Mouse (Mus musculus): Measurements from ENCODE around the gene Dab1. TPM values are rescaled to one million over a fixed set of nuclear protein-coding genes. Genes with fewer than 3 reads are reported as not detected.

Gene Dab1
- polyA plus RNA-seq, 1 experiment from 2014 or later: 77.8 TPM

GRCm38 (mm10) chr4:104697703-104698102, 1078.5 kb downstream of the Dab1 start:
- H3K9me3 ChIP-seq: no peaks in the 10 kb centered on the region
- H3K4me1 ChIP-seq: peaks cover 16% of the 10 kb centered on the region; the same call in 1 of the 2 replicates
- 75% methylated on average over 4 of the region's 4 CpGs for WGBS

DNA sequence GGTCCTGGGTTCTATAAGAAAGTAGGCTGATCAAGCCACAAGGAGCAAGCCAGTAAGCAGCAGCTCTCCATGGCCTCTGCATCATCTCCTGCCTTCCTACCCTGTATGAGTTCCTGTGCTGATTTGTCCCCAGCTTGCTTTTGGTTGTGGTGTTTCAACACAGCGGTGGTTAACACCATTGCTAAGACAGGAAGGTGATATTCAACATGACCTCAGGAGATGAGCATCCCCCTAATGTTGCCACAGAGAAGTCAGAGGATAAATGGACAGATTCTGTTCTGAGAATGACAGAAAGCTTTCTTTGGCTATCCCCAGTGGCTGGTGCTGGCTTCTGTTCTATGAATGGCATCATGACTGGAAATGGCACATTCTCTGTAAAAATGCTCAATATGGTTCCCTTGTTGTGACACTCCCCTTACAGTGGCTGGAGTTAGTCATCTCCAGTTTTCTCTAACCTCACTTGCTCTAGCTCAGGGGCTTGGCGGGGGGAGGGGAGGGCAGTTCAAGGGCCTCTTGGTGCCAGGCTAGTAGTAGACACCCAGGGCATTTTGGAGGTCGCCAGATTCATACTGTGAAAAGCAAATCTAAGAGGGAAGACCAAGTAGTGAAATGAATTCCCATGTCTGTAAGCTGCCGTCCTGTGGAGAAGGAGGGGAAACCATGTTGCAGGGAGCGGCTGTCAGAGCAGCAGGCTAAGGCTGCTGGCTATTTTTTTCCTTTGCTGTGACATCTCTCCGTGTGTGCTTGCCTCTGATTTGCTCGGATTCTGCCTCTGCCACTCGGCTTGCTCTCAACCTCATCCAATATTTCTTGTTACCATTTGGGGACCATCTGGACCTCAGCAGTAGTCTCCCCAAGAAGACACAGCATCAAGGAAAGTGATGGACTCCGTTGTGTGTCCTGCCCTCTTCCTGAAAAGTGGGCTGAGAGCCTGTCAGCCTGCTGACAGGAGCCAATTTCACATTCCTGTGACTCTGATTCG, 1086.8 kb downstream of the Dab1 start:
- H3K9ac ChIP-seq: no peak overlapping the region
- no peaks in the 10 kb centered on the region for H3K9me3 ChIP-seq
- peaks cover 27% of the 10 kb centered on the region for H3K4me1 ChIP-seq
- whole genome bisulfite sequencing: 77% methylated on average over 10 of the region's 10 CpGs
- no peaks in the 10 kb centered on the region for H3K36me3 ChIP-seq (replicated peaks)
- no peak overlapping the region for H3K27ac ChIP-seq
- no peak for ATAC-seq (ENCODE audit: low FRiP score)
- H3K4me2 ChIP-seq: no peak overlapping the region
- H3K27me3 ChIP-seq: no peaks in the 10 kb centered on the region
- H3K4me3 ChIP-seq (replicated peaks): no peak overlapping the region

More at GRCm38 (mm10) chr4:104697703-104698102, 1078.5 kb downstream of the Dab1 start:
- Histone ChIP-seq H3K27me3 (no peaks in the 10 kb centered on the region), H3K27ac (no peak overlapping the region), H3K9ac (no peak overlapping the region), H3K4me2 (no peak overlapping the region), H3K4me3 (replicated peaks) (no peak overlapping the region), H3K36me3 (replicated peaks) (no peaks in the 10 kb centered on the region)
- no peak for ATAC-seq (ENCODE audit: low FRiP score)

DNA sequence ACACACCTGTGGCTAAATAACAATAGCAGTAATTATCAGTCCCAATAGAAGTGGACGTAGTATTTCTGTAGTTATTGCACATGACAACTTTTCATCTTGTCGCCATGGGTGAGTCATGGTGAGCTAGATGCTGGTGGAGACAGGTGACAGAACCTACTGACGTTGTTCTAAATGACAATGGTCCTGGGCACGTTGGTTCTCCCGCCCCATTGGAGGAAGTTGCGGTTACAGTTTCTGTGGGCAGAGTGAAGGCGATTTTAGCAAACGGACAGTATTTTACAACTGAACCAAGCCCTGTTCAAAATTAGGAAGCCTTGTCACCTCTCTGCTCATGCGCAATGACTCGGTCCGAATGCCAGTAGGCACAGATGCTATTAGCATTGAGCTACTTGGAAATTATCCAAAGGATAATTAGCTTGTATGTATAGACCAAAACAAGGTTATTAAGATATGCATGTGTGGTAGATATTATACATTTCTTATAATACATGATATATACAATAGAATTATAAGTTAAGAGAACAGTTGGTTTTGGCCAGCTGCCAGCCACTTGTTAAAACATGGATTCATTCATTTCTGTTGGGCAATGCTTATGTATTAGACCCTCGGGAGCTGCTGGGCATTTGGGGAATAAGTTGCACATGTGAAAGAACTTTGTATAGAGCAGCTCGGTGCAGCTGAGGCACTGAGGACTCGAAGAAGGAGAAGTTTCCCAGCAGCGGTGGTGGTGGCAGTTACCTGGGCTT, 1093.4 kb downstream of the Dab1 start:
- no peak overlapping the region for H3K4me2 ChIP-seq
- no peak overlapping the region for H3K9ac ChIP-seq
- H3K27me3 ChIP-seq: no peaks in the 10 kb centered on the region
- peaks cover 12% of the 10 kb centered on the region; the same call in 1 of the 2 replicates for H3K4me1 ChIP-seq
- 79% methylated on average over 15 of the region's 15 CpGs for WGBS
- no peak overlapping the region for H3K27ac ChIP-seq
- no peak for ATAC-seq (ENCODE audit: low FRiP score)
- no peak overlapping the region for H3K4me3 ChIP-seq (replicated peaks)
- no peaks in the 10 kb centered on the region for H3K36me3 ChIP-seq (replicated peaks)
- H3K9me3 ChIP-seq: no peaks in the 10 kb centered on the region

DNA sequence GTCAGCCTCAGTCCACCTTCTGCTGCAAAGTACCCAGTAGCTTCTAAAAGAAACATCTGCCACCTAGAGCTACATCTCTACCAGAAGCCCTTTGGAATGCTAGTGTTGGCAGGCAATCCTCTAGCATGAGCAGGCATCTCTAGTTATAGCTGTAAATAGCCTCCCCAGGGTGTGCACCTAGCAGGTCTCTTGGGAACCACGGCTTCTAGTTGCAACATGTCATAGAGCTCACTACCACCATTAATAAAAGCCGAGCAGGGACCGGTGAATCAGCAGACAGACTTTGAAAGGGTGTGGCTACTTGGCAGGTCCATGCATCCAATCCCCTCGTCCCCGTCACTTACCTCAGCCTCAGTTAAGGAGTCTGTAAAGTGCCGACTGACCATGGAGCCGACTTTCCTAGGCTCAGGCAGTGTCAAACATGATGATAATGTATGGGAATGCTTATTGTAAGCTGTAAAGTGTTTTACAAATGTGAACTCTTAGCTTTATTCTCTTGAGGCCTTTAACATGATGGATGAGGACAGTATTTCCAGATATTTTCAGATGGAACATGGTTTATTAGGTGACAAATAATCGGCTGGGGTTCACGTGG, 1095.9 kb downstream of the Dab1 start:
- no peaks in the 10 kb centered on the region for H3K9me3 ChIP-seq
- WGBS: 93% methylated on average over 9 of the region's 9 CpGs
- no peak overlapping the region for H3K4me3 ChIP-seq (replicated peaks)
- no peaks in the 10 kb centered on the region for H3K27me3 ChIP-seq
- no peak for ATAC-seq (ENCODE audit: low FRiP score)
- no peak overlapping the region for H3K9ac ChIP-seq
- H3K4me2 ChIP-seq: no peak overlapping the region
- H3K4me1 ChIP-seq: peaks cover 28% of the 10 kb centered on the region
- H3K27ac ChIP-seq: no peak overlapping the region
- H3K36me3 ChIP-seq (replicated peaks): no peaks in the 10 kb centered on the region

DNA sequence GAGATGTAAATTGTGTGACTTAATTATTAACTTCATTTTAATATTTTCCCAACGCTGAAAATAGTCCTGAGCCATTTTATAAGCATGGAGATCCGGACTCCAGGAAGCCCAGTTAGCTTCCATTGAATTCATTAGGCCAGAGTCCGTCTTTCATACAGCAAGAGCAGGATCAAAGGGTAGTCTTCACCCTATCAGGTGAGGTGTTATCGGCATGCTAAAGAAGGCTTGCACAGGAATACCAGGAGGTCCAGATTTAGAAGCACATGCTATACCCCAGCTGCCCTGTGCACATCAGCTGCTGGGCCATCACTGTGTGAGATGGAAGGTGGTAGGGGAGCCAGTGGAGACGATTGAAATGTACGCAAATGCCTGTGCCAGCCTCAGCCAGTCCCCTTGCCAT, 1096.7 kb downstream of the Dab1 start:
- ATAC-seq (ENCODE audit: low FRiP score): no peak
- H3K4me1 ChIP-seq: peaks cover 31% of the 10 kb centered on the region
- H3K27ac ChIP-seq: no peak overlapping the region

DNA sequence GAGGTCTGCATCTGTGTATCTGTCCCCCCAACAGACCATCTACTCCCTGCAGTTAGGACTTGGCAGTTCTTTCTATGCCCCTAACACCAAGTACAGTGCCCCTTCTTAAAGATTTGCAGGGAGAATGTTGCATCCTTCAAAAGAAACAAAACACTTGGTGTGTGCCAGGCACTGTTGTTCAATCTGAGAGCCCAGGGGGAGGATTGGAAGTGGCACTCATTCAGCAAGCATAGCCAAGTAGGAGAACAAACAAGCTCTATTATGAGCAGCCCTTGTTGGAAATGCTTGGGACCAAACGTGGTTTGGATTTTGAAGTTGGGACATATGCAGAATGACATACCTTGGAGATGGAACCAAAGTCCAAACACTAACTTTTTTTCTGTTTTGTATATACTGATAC, 1097.3 kb downstream of the Dab1 start:
- H3K27ac ChIP-seq: no peak overlapping the region

More for the DNA sequence above, 1096.7 kb downstream of the Dab1 start:
- Histone ChIP-seq H3K27me3 (no peaks in the 10 kb centered on the region), H3K4me2 (no peak overlapping the region), H3K9ac (no peak overlapping the region), H3K9me3 (no peaks in the 10 kb centered on the region), H3K4me3 (replicated peaks) (no peak overlapping the region), H3K36me3 (replicated peaks) (no peaks in the 10 kb centered on the region)
- 80% methylated on average over 6 of the region's 6 CpGs for WGBS

DNA sequence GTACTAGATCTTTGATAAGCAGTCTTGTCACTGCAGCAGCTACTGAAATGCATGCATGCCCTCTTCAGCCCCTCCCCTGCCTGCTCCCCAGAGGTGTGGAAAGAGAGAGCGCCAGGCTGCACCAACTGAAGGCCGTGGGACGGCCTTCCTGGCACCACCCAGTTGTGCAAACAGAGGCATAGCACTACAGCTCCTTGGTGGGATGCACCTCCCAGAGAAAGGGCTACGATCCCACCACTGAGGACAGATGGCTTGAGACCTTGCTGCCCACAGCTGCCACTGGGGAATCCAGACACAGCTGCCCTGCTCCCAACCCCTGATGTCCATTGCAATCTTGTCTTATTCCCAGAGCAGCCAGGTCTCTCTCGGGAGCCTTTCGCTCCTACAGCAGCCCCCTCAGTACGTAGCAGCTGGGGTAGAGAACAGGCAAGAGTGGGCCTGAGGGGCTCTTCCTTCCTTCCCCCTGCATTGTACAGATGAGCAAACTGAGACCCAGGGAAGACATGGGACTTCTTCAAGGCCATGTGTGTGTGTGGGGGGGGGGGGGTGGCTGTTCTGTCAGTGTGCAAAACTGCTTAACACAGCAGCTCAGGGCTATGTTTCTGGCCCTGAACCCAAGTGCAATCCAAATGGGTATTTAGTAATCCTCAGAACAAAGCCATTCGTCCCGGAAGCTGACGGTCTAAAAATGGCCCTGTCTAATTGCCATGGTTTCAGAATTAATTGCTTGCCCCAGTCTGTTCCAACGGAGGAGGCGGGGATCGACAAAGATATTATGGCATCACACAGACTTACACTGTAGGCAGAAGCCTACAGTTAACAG, 1100.0 kb downstream of the Dab1 start:
- Histone ChIP-seq H3K9me3 (no peaks in the 10 kb centered on the region), H3K4me2 (peak overlapping the region; percentile 13; the same call in 1 of the 2 replicates), H3K4me1 (peaks cover 41% of the 10 kb centered on the region), H3K4me3 (replicated peaks) (no peak overlapping the region), H3K9ac (no peak overlapping the region), H3K27me3 (no peaks in the 10 kb centered on the region), H3K27ac (peak overlapping the region; percentile 81), H3K36me3 (replicated peaks) (no peaks in the 10 kb centered on the region)
- peak; percentile 72 for ATAC-seq (ENCODE audit: low FRiP score)
- WGBS: 29% methylated on average over 13 of the region's 13 CpGs

More for the DNA sequence above, 1097.3 kb downstream of the Dab1 start:
- no peaks in the 10 kb centered on the region for H3K36me3 ChIP-seq (replicated peaks)
- no peak overlapping the region for H3K9ac ChIP-seq
- no peak overlapping the region for H3K4me2 ChIP-seq
- no peak for ATAC-seq (ENCODE audit: low FRiP score)
- peaks cover 31% of the 10 kb centered on the region for H3K4me1 ChIP-seq
- H3K4me3 ChIP-seq (replicated peaks): no peak overlapping the region
- no peaks in the 10 kb centered on the region for H3K9me3 ChIP-seq
- 69% methylated on average over 1 of the region's 1 CpGs for WGBS
- no peaks in the 10 kb centered on the region for H3K27me3 ChIP-seq

GRCm38 (mm10) chr4:104723527-104724045, 1104.4 kb downstream of the Dab1 start:
- Histone ChIP-seq H3K9ac (no peak overlapping the region), H3K9me3 (no peaks in the 10 kb centered on the region), H3K27ac (peak overlapping the region; percentile 43; the same call in 1 of the 2 replicates), H3K4me2 (no peak overlapping the region), H3K36me3 (replicated peaks) (0 out of 2 replicates have a peak, but pooled peaks cover 6% of the 10 kb centered on the region), H3K4me1 (peaks cover 33% of the 10 kb centered on the region), H3K4me3 (replicated peaks) (no peak overlapping the region), H3K27me3 (no peaks in the 10 kb centered on the region)
- 73% methylated on average over 6 of the region's 6 CpGs for WGBS
- ATAC-seq (ENCODE audit: low FRiP score): no peak

DNA sequence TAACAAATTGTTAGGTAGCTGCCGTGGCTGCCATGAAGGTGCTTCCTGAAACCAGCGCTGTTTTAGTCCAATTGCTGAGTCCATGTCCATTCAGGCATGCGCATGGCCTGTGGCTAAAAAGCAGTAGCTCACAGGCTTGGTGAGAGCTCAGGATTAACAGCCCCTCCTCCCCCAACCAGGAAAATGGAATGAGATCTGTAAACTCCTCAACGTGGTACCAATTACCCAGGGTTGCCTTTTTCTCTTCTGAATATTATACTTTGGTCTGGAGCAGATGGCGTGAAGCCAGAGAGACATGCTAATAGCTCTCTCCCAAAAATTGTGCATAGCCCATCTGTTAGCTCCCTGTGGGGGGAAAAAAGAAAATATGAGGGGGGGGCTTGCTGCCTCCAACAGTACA, 1105.1 kb downstream of the Dab1 start:
- Histone ChIP-seq H3K27me3 (no peaks in the 10 kb centered on the region), H3K4me3 (replicated peaks) (no peak overlapping the region), H3K36me3 (replicated peaks) (peaks cover 11% of the 10 kb centered on the region), H3K4me1 (peaks cover 27% of the 10 kb centered on the region), H3K4me2 (no peak overlapping the region), H3K27ac (peak overlapping the region; percentile 43; the same call in 1 of the 2 replicates), H3K9me3 (no peaks in the 10 kb centered on the region), H3K9ac (no peak overlapping the region)
- 49% methylated on average over 5 of the region's 5 CpGs for WGBS
- ATAC-seq (ENCODE audit: low FRiP score): no peak; the same call in 1 of the 2 replicates

DNA sequence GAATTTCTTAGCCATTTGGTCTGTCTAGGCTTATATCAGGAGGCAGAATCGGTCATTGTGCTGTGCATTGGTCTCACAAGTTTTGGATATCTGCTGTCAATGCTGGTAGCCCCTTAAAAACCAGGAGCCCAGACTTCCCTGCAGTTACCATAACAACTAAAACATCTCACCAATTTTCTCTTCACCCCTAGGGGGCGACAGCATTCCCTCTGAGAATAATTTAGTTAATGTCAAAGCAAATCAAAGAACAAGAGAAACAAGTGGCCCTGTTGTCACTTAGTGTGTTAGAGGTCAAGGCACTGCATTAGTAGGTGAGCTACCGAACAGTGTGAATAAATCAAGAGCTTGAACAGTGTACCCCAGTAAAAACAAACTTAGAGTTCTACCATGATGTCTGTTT, 1106.5 kb downstream of the Dab1 start:
- Histone ChIP-seq H3K4me1 (peaks cover 13% of the 10 kb centered on the region), H3K4me3 (replicated peaks) (no peak overlapping the region), H3K4me2 (no peak overlapping the region), H3K36me3 (replicated peaks) (peaks cover 12% of the 10 kb centered on the region), H3K27ac (no peak overlapping the region), H3K9ac (no peak overlapping the region), H3K27me3 (no peaks in the 10 kb centered on the region), H3K9me3 (no peaks in the 10 kb centered on the region)
- 51% methylated on average over 3 of the region's 3 CpGs for WGBS
- no peak for ATAC-seq (ENCODE audit: low FRiP score)

DNA sequence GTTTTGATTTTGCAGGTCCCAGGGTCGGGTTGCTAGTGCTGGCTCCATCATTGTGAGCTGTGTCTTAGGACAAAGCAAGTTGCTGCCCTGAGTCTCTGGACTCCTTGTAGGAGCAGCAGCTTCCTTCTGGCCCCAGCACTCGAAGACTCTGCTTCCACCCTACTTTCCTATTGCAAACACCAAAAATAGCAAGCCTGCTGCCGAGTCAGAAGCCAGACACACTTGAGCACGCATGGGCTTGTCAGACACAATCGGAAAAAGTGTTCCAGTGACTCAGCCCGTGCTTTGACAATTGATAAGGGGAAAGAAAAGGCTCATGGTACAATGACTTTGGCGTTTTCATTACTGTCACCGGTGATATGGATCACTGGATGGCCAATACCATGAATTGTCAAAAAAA, 1110.0 kb downstream of the Dab1 start:
- Histone ChIP-seq H3K4me1 (peaks cover 3% of the 10 kb centered on the region), H3K36me3 (replicated peaks) (peaks cover 12% of the 10 kb centered on the region), H3K9me3 (no peaks in the 10 kb centered on the region), H3K4me3 (replicated peaks) (no peak overlapping the region), H3K9ac (no peak overlapping the region), H3K27ac (no peak overlapping the region), H3K27me3 (no peaks in the 10 kb centered on the region), H3K4me2 (no peak overlapping the region)
- 83% methylated on average over 8 of the region's 8 CpGs for WGBS
- no peak for ATAC-seq (ENCODE audit: low FRiP score)
